Mouse (Mus musculus) splenic B cell, adult 2 months (primary cell): ENCODE measurements at regions not wholly inside any gene's neighbourhood (a gene's known extent, or its start where the extent isn't known, plus 50 kb on each side); places are given as distances from the start of the nearest gene placed in this dataset.

Source experiments
- DNase-seq: peaks from one replicate; pipeline ENCODE4 v3.0.0-alpha.2; 2011; ENCODE audit warnings: low read depth, low spot score
- H3K27me3 ChIP-seq: 2 replicates; pipeline ENCODE4 v1.6.1; 2012; ENCODE audit warnings: mild to moderate bottlenecking, low read length, moderate library complexity, mixed read lengths; ENCODE audit not compliant: control insufficient read depth, poor library complexity, insufficient read depth, severe bottlenecking
- H3K36me3 ChIP-seq: 2 replicates; pipeline ENCODE4 v1.6.1; 2012; ENCODE audit warnings: mild to moderate bottlenecking, low read length, moderate library complexity, mixed read lengths; ENCODE audit not compliant: control insufficient read depth, poor library complexity, insufficient read depth, severe bottlenecking

DNA sequence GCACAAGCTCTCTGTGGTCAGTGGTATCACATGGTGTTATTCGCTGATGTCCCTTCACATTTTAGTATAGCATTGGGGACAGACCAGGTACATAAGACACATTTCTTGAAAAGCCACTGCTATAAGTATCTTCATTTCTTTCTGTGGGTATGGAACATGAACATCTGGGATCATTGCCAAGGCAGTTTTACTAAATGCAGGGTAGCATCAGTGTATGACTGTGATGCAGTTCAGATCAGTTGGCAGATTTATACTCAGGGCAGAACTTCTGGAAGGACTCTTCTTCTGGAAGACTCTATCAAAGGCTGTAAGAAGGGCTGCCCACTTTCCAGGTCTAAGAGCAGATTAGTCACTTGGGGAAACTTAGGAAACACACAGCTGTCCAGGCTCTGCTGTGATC is 919.0 kb upstream of the Lrrc6 start:
- Histone ChIP-seq H3K36me3 (no peaks in the 10 kb centered on the region), H3K27me3 (no peaks in the 10 kb centered on the region)
- no peak for DNase-seq

DNA sequence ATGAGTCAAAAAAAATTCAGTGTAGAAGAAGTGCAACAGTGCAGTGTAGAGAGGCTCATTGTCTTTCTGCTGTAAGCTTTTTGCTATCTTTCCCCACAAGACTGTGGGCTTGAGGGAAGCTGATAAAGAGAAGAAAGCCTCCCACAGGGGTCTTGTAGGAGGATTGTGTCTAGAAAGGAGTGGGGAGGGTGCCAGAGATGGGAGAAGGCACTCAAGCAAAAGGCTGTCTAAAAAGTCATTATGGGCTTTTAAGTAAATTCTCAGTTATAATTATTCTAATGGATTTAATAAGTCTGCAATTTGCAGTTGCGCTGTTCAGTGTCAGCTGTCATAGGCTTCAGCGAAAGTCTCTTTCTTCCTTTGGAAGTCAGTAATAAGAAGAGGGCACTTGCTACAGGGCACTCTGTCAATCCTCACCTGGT is 917.0 kb upstream of the Lrrc6 start:
- Histone ChIP-seq H3K27me3 (no peaks in the 10 kb centered on the region), H3K36me3 (no peaks in the 10 kb centered on the region)
- no peak for DNase-seq

GRCm38 (mm10) chr15:67415840-67416239 is 915.1 kb upstream of the Lrrc6 start:
- H3K36me3 ChIP-seq = no peaks in the 10 kb centered on the region
- no peak for DNase-seq
- H3K27me3 ChIP-seq = no peaks in the 10 kb centered on the region

- Histone ChIP-seq H3K36me3 (no peaks in the 10 kb centered on the region), H3K27me3 (no peaks in the 10 kb centered on the region)
- no peak for DNase-seq
These were observed 913.7 kb upstream of the Lrrc6 start for GRCm38 (mm10) chr15:67414371-67414930.

GRCm38 (mm10) chr15:67413581-67413980 is 912.9 kb upstream of the Lrrc6 start:
- Histone ChIP-seq H3K27me3 (no peaks in the 10 kb centered on the region), H3K36me3 (no peaks in the 10 kb centered on the region)
- no peak for DNase-seq

DNA sequence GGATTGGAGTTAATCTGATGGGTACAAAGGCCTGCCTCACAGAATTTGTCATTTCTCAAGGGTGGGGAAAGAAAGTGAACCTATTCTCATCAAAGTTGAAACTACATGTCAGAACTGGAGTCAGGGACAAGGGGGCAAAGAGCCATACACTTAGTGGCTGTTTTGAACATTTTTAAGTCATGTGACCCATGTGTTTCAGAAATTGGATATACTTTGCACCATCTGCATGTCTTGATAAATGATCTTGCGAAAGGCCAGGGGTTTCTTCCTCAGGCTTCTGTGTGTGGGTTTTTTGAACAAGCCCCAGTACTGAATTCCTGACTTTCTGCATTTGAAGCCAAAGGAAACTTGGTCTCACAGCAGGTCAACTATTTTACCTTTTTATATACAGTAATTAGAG is 911.7 kb upstream of the Lrrc6 start:
- Histone ChIP-seq H3K36me3 (no peaks in the 10 kb centered on the region), H3K27me3 (no peaks in the 10 kb centered on the region)
- DNase-seq = no peak

DNA sequence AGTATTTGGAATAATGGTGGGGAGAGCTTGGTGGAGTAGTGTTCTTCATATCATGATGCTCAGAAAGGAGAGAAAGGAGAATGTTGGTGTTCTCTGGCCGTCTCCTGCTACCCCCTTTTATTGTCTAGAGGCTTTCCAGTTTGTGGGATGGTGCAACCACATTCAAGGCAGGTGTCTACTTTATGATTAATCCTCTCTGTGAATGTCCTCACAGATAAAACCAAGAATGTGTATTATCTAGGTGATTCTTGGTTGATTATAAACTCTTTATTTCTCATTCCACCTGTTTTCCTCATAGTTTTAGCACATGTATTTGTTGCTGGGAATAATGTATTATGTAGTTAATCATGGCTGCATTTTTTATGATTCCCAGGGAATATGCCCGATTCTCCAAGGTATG is 910.9 kb upstream of the Lrrc6 start:
- no peaks in the 10 kb centered on the region for H3K27me3 ChIP-seq
- no peak for DNase-seq
- no peaks in the 10 kb centered on the region for H3K36me3 ChIP-seq

DNA sequence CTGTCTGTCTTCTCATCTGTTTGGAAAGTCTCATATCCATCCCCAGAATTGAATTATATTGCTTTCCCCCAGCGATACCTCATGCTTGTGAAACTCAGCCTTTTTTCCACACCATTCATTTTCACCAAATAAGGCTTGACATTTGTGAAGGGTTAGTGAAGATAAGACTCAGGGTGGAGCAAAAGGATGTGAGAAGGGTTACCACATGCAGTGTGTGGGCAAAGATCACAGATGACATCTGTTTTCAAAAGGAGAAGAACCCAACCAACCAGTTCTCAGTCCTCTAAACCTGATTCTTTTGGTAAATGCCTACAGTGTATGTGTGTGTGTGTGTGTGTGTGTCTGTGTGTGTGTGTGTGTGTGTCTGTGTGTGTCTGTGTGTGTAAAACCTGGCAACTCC is 909.3 kb upstream of the Lrrc6 start:
- H3K36me3 ChIP-seq = no peaks in the 10 kb centered on the region
- DNase-seq = peak; percentile 8
- no peaks in the 10 kb centered on the region for H3K27me3 ChIP-seq

GRCm38 (mm10) chr15:67408871-67409559 is 908.3 kb upstream of the Lrrc6 start:
- Histone ChIP-seq H3K36me3 (no peaks in the 10 kb centered on the region), H3K27me3 (no peaks in the 10 kb centered on the region)
- no peak for DNase-seq

DNA sequence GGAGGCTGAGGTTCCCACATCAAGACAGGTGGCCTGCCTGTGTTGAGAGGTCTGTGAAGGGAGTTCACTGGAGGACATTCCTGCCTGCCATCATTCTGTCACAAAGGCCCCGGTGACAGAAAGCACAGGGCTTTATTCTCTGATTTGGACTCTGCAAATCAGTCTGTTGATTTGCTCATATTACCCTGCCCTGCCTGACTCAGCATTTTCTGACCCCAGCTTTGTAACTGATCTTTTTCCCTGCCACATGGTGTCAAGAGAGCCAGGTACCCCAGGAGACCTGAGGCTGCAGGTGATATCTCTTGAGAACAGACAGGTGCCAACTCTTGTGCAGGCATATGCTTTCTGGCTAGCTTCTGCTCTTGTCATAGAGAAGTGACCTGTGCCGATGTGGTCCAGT is 906.5 kb upstream of the Lrrc6 start:
- no peak for DNase-seq
- Histone ChIP-seq H3K36me3 (no peaks in the 10 kb centered on the region), H3K27me3 (no peaks in the 10 kb centered on the region)

DNA sequence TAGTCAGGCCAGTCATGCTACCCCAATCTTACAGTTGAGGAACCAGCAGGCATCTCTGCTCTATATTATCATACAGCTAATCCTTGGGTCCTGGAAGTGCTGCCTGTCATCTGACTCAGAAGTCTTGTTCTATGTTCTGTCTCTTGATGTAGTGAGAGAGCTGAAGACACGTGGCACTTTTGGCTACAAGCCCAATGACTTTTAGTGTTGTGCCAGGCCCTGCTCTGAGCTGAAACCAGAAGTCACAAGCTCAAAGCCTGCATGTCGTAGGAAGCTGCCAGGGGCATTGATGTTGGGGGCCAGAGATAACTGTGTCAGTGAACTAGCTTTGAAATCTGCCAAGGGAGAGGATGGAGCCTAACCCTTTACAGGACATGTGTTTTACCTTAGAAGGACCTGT is 904.8 kb upstream of the Lrrc6 start:
- H3K36me3 ChIP-seq = no peaks in the 10 kb centered on the region
- DNase-seq = no peak
- no peaks in the 10 kb centered on the region for H3K27me3 ChIP-seq

- Histone ChIP-seq H3K36me3 (no peaks in the 10 kb centered on the region), H3K27me3 (no peaks in the 10 kb centered on the region)
- no peak for DNase-seq
These were observed 904.3 kb upstream of the Lrrc6 start for GRCm38 (mm10) chr15:67405011-67405410.

GRCm38 (mm10) chr15:67402310-67402709 is 901.6 kb upstream of the Lrrc6 start:
- no peak for DNase-seq
- H3K27me3 ChIP-seq = no peaks in the 10 kb centered on the region

DNA sequence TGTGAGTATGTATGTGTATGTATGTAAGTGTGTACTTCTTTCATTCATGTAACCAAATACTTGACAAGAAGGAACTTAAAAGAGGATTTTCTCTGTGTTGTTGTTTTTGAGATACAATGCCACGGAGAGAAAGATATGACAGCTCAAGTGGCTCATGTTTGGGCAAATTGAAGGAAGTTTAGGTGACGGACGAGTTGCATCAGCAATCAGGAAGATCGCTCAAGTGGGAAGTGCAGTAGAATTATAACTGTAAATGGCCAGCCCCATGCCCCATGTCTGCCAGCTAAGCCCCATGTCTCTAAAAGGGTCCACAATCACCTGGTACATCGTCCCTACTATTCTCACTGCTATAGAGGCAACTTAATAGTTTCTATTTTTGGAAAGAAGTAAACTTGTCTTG is 896.6 kb upstream of the Lrrc6 start:
- no peak for DNase-seq
- Histone ChIP-seq H3K36me3 (no peaks in the 10 kb centered on the region), H3K27me3 (no peaks in the 10 kb centered on the region)

More at GRCm38 (mm10) chr15:67402310-67402709, 901.6 kb upstream of the Lrrc6 start:
- H3K36me3 ChIP-seq = no peaks in the 10 kb centered on the region

DNA sequence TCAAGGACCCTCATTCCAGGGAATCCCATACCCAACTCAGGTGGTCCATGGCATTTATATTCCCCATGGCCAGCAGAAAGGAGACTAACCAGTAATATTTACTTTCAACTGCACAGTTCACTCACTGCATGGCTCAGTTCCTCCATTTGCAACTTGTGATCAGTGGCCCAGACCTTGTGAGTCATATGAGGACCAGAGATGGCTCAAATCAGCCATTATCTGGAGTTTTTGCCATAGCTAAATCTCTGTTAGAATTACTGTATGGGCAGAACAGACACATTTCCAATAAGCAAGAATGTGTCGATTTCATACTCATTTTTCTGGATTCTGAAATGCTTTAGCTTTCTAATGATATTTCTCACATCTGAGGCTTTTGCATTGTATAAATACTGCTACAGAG is 894.4 kb upstream of the Lrrc6 start:
- no peak for DNase-seq
- no peaks in the 10 kb centered on the region for H3K36me3 ChIP-seq
- H3K27me3 ChIP-seq = no peaks in the 10 kb centered on the region

DNA sequence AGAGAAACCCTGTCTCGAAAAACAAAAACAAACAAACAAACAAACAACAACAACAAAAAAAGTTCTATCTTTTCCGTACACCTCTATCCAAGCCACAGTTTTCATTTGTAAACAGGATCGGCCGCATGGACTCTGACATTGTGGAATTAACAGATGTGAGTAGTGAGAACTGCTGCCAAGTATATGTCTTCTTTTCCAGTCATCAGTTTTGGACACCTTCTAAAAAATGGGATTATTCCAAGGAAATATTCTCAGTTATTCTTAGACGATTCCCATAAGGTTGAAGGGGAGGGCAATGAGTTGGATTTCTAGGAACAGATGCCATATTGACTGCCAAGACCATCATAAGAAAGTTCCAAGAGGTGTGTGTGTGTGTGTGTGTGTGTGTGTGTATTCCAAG is 891.2 kb upstream of the Lrrc6 start:
- Histone ChIP-seq H3K27me3 (no peaks in the 10 kb centered on the region), H3K36me3 (no peaks in the 10 kb centered on the region)
- no peak for DNase-seq
